Mouse (Mus musculus): ENCODE measurements around the gene Krt84.

GRCm38 (mm10) chr15:101482056-101482455 lies 50.6 kb downstream of the Krt84 start:
- TF ChIP-seq FOSL1 (IDR thresholded peaks at IDR 0.05; ENCODE audit: insufficient read depth, low read length, poor library complexity, severe bottlenecking): no peak
- TF ChIP-seq CTCF (IDR thresholded peaks at IDR 0.05; ENCODE audit: control insufficient read depth, insufficient read depth, insufficient read length): no peak
- TF ChIP-seq MAX (IDR thresholded peaks at IDR 0.05): no peak
- TF ChIP-seq USF1 (IDR thresholded peaks at IDR 0.05; ENCODE audit: low read depth): no peak
- no peak for TF ChIP-seq MYOD1 (IDR thresholded peaks at IDR 0.05; ENCODE audit: control insufficient read depth, insufficient read length, low read depth)
- TF ChIP-seq MYOG (IDR thresholded peaks at IDR 0.05; ENCODE audit: control insufficient read depth, extremely low read depth, insufficient read length): no peak
- no peak for TF ChIP-seq CEBPB (IDR thresholded peaks at IDR 0.05; ENCODE audit: low read depth)

All from C2C12 (cell line).